Mouse (Mus musculus): ENCODE data around the gene Ralgps1. TPM values are rescaled to one million over a fixed set of nuclear protein-coding genes. Genes with fewer than 3 reads are reported as not detected.
A peak's percentile ranks its signal among the peaks of the same experiment; 100 is the strongest.
"Not testable (repeated sequence)": the region's sequence is repeated elsewhere in the genome, so short reads cannot be mapped to it uniquely, and the experiment has no call there.

Ralgps1 gene
- polyA plus RNA-seq, 1 experiment from 2014 or later = 5.2 TPM

DNA sequence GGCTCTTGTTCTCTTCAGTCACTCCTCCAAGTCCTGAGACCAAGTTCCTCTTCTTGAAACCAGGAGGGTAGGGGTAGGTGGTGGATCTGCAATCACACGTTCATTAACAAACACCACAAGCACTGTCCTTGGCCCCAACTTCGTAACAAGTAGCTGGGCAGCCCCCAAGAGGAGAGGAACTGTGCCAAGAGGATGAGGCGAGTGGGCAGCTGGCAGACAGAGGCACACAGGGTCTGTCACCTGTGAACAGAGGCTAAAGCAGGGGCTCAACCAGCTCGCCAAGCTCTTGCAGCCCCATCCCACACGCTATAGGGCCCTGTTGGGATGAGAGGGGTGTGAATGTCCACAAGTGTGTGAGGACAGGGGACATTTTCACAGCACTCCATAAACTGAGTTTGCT lies 24.5 kb downstream of the Ralgps1 start:
- H3K4me2 ChIP-seq = no peak overlapping the region
- no peak overlapping the region for H3K9ac ChIP-seq (replicated peaks)
- H3K4me1 ChIP-seq (replicated peaks) = peaks cover 18% of the 10 kb centered on the region
- no peaks in the 10 kb centered on the region for H3K36me3 ChIP-seq
- no peak overlapping the region for H3K4me3 ChIP-seq (replicated peaks)
- no peaks in the 10 kb centered on the region for H3K27me3 ChIP-seq
- 78% methylated on average over 5 of the region's 5 CpGs for WGBS
- peak overlapping the region; percentile 31; the same call in 1 of the 2 replicates for H3K27ac ChIP-seq
- H3K9me3 ChIP-seq = no peaks in the 10 kb centered on the region
- ATAC-seq (ENCODE audit: insufficient number of reproducible peaks, insufficient read depth, low FRiP score, low TSS enrichment, low read depth) = no peak

DNA sequence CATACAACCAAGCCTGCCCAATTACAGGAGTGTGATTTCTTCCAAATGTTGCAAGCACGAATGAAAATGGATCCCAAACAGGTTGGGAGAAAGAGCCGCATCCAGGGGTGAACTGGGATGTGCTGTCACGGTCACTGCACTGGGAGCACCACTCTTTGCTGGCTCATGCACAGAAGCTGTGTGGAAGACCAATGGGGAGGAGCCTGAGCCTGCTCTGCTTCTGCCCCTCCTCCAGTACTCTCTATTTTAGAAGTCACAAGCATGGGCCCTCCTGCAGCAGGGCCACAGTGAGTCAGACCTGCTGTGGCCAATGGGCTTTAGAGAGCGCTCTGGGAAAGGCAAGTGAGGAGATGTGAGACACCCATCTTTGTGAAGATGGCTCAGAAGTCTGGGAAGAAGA lies 25.3 kb downstream of the Ralgps1 start:
- ATAC-seq (ENCODE audit: insufficient number of reproducible peaks, insufficient read depth, low FRiP score, low TSS enrichment, low read depth) = no peak
- H3K36me3 ChIP-seq = no peaks in the 10 kb centered on the region
- peaks cover 18% of the 10 kb centered on the region for H3K4me1 ChIP-seq (replicated peaks)
- no peak overlapping the region for H3K4me3 ChIP-seq (replicated peaks)
- no peak overlapping the region for H3K9ac ChIP-seq (replicated peaks)
- no peak overlapping the region for H3K27ac ChIP-seq
- H3K4me2 ChIP-seq = no peak overlapping the region
- 83% methylated on average over 4 of the region's 4 CpGs for WGBS
- no peaks in the 10 kb centered on the region for H3K9me3 ChIP-seq
- H3K27me3 ChIP-seq = no peaks in the 10 kb centered on the region

DNA sequence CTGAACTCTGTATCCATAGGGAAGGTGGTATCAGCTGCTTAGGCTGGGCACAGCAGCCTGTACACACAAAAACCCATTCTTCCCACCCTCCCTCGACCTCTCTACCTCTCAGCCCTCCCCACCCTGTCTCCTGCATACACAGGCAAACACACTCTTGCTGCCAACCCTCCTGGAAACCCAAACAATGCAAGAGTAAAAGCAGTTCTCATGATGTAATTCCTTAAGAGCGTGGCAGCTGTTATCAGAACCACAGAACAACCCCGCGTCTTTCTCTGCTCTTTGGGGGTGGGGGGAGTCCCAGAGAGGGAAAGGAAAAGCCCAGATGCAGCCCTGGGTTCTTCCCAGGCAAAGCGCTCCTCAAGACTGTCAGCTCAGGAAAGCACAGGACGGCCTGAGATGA lies 25.8 kb downstream of the Ralgps1 start:
- H3K9ac ChIP-seq (replicated peaks) = no peak overlapping the region
- no peak overlapping the region for H3K27ac ChIP-seq
- WGBS = 67% methylated on average over 6 of the region's 6 CpGs
- H3K36me3 ChIP-seq = no peaks in the 10 kb centered on the region
- no peak overlapping the region for H3K4me3 ChIP-seq (replicated peaks)
- no peak overlapping the region for H3K4me2 ChIP-seq
- ATAC-seq (ENCODE audit: insufficient number of reproducible peaks, insufficient read depth, low FRiP score, low TSS enrichment, low read depth) = no peak
- H3K4me1 ChIP-seq (replicated peaks) = peaks cover 18% of the 10 kb centered on the region
- no peaks in the 10 kb centered on the region for H3K27me3 ChIP-seq
- no peaks in the 10 kb centered on the region for H3K9me3 ChIP-seq

DNA sequence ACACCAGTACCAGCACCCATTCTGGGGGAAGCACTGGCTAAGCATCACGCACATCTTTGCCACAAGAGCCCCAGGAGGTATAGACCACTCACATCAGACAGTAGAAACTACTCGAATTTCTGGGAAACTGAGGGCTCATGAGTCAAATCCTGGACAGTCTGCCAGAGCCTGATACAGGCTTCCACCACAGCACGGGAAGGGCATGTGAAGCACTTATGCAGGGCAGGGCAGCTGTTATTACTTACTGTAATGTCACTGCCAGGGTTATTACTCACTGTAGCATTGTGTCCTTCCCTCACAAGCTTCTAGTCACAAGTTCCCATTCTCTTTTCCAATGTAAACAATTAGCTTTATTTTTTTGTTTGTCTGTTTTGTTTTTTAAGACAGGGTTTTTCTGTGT lies 27.9 kb downstream of the Ralgps1 start:
- Histone ChIP-seq H3K4me1 (replicated peaks) (peaks cover 22% of the 10 kb centered on the region), H3K27ac (no peak overlapping the region), H3K27me3 (no peaks in the 10 kb centered on the region), H3K9me3 (no peaks in the 10 kb centered on the region), H3K4me2 (no peak overlapping the region), H3K9ac (replicated peaks) (no peak overlapping the region), H3K4me3 (replicated peaks) (no peak overlapping the region), H3K36me3 (no peaks in the 10 kb centered on the region)
- 64% methylated on average over 3 of the region's 3 CpGs for WGBS
- ATAC-seq (ENCODE audit: insufficient number of reproducible peaks, insufficient read depth, low FRiP score, low TSS enrichment, low read depth) = no peak

DNA sequence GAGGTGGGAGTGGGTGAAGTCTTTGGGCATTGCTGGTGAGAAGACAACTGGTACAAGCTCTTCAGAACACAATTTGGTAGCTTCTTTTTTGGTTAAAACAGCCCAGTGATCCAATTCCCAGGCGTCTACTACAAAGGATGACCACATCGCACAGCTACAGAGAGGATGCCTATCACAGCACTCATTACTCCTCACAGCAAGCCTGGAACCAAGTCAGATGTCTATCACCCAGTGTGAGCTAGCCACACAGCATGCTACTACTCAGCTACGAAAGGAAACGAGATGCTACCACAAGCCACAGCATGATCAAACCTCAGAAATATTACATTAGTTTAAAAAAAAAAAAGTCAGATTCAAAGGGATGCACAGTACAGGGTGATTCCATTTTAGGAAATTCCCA lies 29.1 kb downstream of the Ralgps1 start:
- Histone ChIP-seq H3K27me3 (no peaks in the 10 kb centered on the region), H3K9me3 (no peaks in the 10 kb centered on the region), H3K4me3 (replicated peaks) (no peak overlapping the region), H3K36me3 (no peaks in the 10 kb centered on the region), H3K4me2 (no peak overlapping the region), H3K27ac (no peak overlapping the region), H3K4me1 (replicated peaks) (peaks cover 35% of the 10 kb centered on the region), H3K9ac (replicated peaks) (no peak overlapping the region)
- WGBS = 86% methylated on average over 4 of the region's 4 CpGs
- no peak for ATAC-seq (ENCODE audit: insufficient number of reproducible peaks, insufficient read depth, low FRiP score, low TSS enrichment, low read depth)

DNA sequence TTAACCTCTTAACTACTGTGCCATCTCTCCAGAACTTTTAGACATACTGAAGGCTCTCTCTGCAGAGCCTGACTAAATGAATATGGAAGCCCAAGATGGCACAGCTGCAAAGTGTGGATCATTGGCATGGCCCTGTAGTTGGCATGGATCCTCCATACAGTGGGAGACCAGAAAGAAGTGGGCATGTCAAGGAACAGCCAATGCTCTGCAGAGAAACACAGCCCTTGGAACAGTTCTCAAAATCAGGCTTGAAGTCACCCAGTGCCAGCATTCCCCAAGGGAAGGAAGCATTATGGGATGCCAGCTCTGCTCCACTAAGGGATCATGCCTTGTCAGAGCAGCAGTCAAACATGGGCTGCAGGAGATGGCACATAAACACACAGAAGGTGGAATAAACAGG lies 35.5 kb downstream of the Ralgps1 start:
- no peak for ATAC-seq (ENCODE audit: insufficient number of reproducible peaks, insufficient read depth, low FRiP score, low TSS enrichment, low read depth)

DNA sequence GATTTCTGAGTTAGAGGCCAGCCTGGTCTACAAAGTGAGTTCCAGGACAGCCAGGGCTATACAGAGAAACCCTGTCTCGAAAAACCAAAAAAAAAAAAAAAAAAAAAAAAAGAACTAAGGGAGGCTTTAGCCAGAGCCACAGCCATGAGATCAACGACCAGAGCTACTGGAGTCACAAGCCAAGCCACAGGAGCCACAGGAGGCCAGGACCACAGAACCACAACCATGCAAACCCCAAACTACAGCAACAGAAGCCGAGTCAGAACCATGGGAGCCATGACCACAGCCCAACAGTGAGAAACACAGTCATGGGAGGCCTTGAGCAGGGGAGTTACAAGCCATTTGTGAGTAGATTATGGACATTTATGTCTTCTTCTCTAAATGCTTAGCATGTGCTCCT lies 41.7 kb downstream of the Ralgps1 start:
- no peak for ATAC-seq (ENCODE audit: insufficient number of reproducible peaks, insufficient read depth, low FRiP score, low TSS enrichment, low read depth)
- H3K4me2 ChIP-seq = no peak overlapping the region

More for the DNA sequence above, 35.5 kb downstream of the Ralgps1 start:
- Histone ChIP-seq H3K27ac (no peak overlapping the region), H3K4me2 (no peak overlapping the region), H3K4me1 (replicated peaks) (peaks cover 18% of the 10 kb centered on the region), H3K36me3 (peaks cover 6% of the 10 kb centered on the region; the same call in 1 of the 2 replicates), H3K9me3 (0 out of 2 replicates have a peak, but pooled peaks cover 5% of the 10 kb centered on the region), H3K9ac (replicated peaks) (no peak overlapping the region), H3K27me3 (no peaks in the 10 kb centered on the region), H3K4me3 (replicated peaks) (no peak overlapping the region)

DNA sequence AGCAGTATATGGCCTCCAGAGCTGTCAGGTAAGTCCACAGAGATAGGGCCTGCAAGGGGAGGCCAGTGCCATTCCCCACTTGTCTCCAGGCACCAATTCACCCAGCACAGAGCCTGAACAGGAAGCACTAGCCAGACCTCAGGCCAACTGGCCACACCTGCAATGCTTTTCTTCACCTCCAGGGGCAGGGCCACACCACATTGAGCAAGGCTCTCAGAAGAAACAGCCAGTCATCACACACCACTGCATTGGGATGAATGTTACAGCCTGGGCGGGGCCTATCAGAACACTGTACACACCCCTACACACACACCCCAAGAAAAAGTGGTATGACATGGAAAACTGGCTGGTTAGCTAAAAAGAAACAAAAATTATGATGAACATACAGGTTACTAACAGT lies 42.3 kb downstream of the Ralgps1 start:
- no peaks in the 10 kb centered on the region for H3K36me3 ChIP-seq
- 63% methylated on average over 1 of the region's 1 CpGs for WGBS
- no peak overlapping the region for H3K4me2 ChIP-seq
- no peak overlapping the region for H3K4me3 ChIP-seq (replicated peaks)
- H3K27me3 ChIP-seq = no peaks in the 10 kb centered on the region
- H3K4me1 ChIP-seq (replicated peaks) = no peaks in the 10 kb centered on the region
- no peak overlapping the region for H3K27ac ChIP-seq
- H3K9me3 ChIP-seq = no peaks in the 10 kb centered on the region
- ATAC-seq (ENCODE audit: insufficient number of reproducible peaks, insufficient read depth, low FRiP score, low TSS enrichment, low read depth) = no peak
- no peak overlapping the region for H3K9ac ChIP-seq (replicated peaks)

More for the DNA sequence above, 41.7 kb downstream of the Ralgps1 start:
- Histone ChIP-seq H3K9me3 (no peaks in the 10 kb centered on the region), H3K4me3 (replicated peaks) (no peak overlapping the region), H3K27ac (no peak overlapping the region), H3K4me1 (replicated peaks) (no peaks in the 10 kb centered on the region), H3K9ac (replicated peaks) (no peak overlapping the region), H3K36me3 (no peaks in the 10 kb centered on the region), H3K27me3 (no peaks in the 10 kb centered on the region)
- WGBS = 79% methylated on average over 2 of the region's 3 CpGs

DNA sequence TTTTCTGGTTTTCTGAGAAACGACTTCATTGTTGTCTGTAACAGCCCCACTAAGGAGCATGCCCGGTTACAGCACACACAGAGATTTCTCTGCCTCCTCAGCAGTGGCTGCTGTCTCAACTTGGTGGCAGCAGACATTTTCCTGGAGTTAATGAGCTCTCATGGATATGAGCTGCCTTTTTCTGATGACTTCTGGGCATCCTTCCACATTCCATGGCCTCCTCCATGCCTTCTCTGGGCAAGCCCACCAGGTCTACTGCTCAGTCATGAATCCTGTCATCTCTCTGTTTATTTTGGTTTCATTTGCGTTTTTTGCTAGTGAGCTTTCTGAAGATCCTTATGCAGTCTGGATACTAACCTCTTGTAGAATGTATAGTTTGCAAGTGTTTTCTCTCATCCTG lies 45.9 kb downstream of the Ralgps1 start:
- H3K4me3 ChIP-seq (replicated peaks) = no peak overlapping the region
- H3K27me3 ChIP-seq = no peaks in the 10 kb centered on the region
- ATAC-seq (ENCODE audit: insufficient number of reproducible peaks, insufficient read depth, low FRiP score, low TSS enrichment, low read depth) = no peak
- H3K9ac ChIP-seq (replicated peaks) = no peak overlapping the region
- H3K4me2 ChIP-seq = no peak overlapping the region
- H3K27ac ChIP-seq = no peak overlapping the region
- WGBS = 77% methylated on average over 3 of the region's 3 CpGs
- no peaks in the 10 kb centered on the region for H3K36me3 ChIP-seq
- H3K9me3 ChIP-seq = no peaks in the 10 kb centered on the region
- H3K4me1 ChIP-seq (replicated peaks) = no peaks in the 10 kb centered on the region

DNA sequence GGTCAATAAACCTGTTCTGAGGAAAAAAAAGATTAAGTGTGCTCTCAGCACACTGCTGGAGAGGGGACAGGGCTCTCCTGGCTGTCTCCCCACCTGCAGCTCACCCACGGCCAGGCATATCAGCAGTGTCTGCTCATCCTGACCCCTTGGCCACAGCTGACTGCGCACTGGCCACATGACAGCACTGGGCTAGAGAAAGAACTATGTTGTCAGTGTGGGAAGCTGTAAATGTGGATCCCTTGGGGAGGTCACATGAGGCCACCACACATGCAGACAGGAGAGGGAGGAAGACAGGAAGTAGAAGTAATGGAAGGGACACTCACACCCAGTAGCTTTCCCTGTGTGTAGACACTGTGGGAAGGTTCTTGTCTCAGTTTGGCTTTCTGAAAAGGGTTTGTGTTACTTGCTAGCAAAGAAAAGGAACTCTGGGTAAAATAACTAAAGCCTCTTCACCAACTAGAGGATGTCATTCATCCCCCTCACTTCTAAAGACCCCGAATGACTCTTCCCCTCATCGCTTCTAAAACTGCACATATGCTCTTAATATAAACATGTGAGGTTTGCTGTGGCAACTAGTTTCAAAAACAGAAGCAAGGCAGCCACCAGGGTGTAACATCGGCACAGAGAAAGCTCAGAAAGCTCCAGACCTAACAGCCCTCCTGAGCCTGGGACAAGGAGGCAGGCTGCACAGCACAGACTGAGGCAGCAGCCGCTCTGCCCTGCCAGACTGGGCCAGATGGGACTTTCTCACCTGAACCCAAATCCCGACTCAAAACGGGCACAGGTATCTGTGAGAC lies 47.3 kb downstream of the Ralgps1 start:
- Histone ChIP-seq H3K4me2 (no peak overlapping the region), H3K9me3 (no peaks in the 10 kb centered on the region), H3K27ac (no peak overlapping the region), H3K9ac (replicated peaks) (no peak overlapping the region), H3K4me3 (replicated peaks) (no peak overlapping the region), H3K36me3 (no peaks in the 10 kb centered on the region), H3K27me3 (no peaks in the 10 kb centered on the region), H3K4me1 (replicated peaks) (peaks cover 7% of the 10 kb centered on the region; the same call in 1 of the 2 replicates)
- 66% methylated on average over 8 of the region's 8 CpGs for WGBS
- no peak for ATAC-seq (ENCODE audit: insufficient number of reproducible peaks, insufficient read depth, low FRiP score, low TSS enrichment, low read depth)

DNA sequence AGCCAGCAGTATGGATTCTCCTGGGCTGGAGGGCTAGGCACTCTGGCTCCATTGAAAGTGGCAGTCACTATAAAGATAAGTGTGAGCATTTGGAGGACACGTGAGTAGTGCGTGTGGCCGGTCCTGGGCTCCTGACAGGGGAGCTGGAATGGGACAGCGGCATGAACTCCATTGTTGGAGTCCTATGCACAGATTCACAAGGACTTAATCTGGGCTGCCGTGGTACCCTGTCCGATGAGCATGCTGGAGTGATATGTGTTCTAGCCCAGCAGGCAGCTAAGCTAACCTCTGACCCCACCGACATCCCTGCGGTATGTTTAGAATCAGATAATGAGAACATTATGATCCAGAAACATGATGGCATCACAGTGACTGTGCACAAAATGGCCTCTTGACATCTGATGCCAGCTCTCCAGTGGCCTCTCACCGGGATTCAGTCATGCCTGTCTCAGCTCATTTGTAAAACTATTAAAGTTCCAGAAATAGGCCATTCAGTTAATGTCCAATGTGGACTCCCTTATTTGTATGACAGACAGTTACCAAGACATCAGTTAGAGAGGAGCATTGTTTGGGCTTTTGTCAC lies 48.2 kb downstream of the Ralgps1 start:
- not testable (repeated sequence) for H3K9me3 ChIP-seq; H3K27ac ChIP-seq; H3K4me3 ChIP-seq (replicated peaks); H3K9ac ChIP-seq (replicated peaks); H3K36me3 ChIP-seq; H3K27me3 ChIP-seq; H3K4me2 ChIP-seq; ATAC-seq (ENCODE audit: insufficient number of reproducible peaks, insufficient read depth, low FRiP score, low TSS enrichment, low read depth)
- peaks cover 15% of the 10 kb centered on the region; the same call in 1 of the 2 replicates for H3K4me1 ChIP-seq (replicated peaks)
- 67% methylated on average over 9 of the region's 9 CpGs for whole genome bisulfite sequencing

DNA sequence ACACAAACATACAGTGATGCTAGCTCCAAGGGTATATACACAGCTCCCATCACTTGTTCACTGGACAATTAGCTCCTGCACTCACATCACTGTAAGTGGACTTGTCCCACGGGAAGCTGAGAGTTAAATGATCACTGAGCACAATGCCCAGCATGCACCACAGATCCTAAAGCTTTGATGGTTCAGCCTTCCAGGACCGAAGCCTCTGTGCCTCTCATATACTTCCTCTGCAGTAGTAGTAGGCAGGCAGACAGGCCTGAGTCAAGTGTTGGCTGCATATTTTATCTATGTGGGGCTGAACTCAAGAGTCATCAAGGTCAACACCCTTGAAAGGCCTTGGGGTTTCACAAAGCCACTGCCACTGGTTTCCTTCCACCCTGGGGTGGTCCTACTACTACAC lies 49.6 kb downstream of the Ralgps1 start:
- Histone ChIP-seq H3K4me3 (replicated peaks) (no peak overlapping the region), H3K27me3 (no peaks in the 10 kb centered on the region), H3K36me3 (no peaks in the 10 kb centered on the region), H3K27ac (no peak overlapping the region), H3K9me3 (no peaks in the 10 kb centered on the region), H3K4me1 (replicated peaks) (peaks cover 20% of the 10 kb centered on the region), H3K4me2 (no peak overlapping the region), H3K9ac (replicated peaks) (no peak overlapping the region)
- WGBS = 80% methylated on average over 2 of the region's 2 CpGs
- no peak for ATAC-seq (ENCODE audit: insufficient number of reproducible peaks, insufficient read depth, low FRiP score, low TSS enrichment, low read depth)

Measured in limb, embryonic 12.5 days (tissue).